Mouse (Mus musculus): ENCODE data around the gene Cox7b2.

Gene Cox7b2

GRCm38 (mm10) chr5:71548079-71548478, at the start of gene Cox7b2:
Gene Cox7b2 (minus strand): TSS chr5:71548205.
- TF ChIP-seq GATA4 (IDR thresholded peaks at IDR 0.05; ENCODE audit: insufficient replicate concordance, low read length) = no peak

GRCm38 (mm10) chr5:71595321-71595720, 47.3 kb upstream of the Cox7b2 start:
- TF ChIP-seq GATA4 (IDR thresholded peaks at IDR 0.05; ENCODE audit: insufficient replicate concordance, low read length) = no peak

GRCm38 (mm10) chr5:71593745-71594255, 45.8 kb upstream of the Cox7b2 start:
- no peak for TF ChIP-seq GATA4 (IDR thresholded peaks at IDR 0.05; ENCODE audit: insufficient replicate concordance, low read length)

GRCm38 (mm10) chr5:71571646-71572237, 23.7 kb upstream of the Cox7b2 start:
- no peak for TF ChIP-seq GATA4 (IDR thresholded peaks at IDR 0.05; ENCODE audit: insufficient replicate concordance, low read length)

- no peak for TF ChIP-seq GATA4 (IDR thresholded peaks at IDR 0.05; ENCODE audit: insufficient replicate concordance, low read length)
Measured at GRCm38 (mm10) chr5:71545554-71545953, 2.5 kb downstream of the Cox7b2 start.

GRCm38 (mm10) chr5:71502058-71502678, 45.8 kb downstream of the Cox7b2 start:
- no peak for TF ChIP-seq GATA4 (IDR thresholded peaks at IDR 0.05; ENCODE audit: insufficient replicate concordance, low read length)

GRCm38 (mm10) chr5:71495621-71496020, 52.4 kb downstream of the Cox7b2 start:
- no peak for TF ChIP-seq GATA4 (IDR thresholded peaks at IDR 0.05; ENCODE audit: insufficient replicate concordance, low read length)

GRCm38 (mm10) chr5:71456957-71457356, 91.0 kb downstream of the Cox7b2 start:
- no peak for TF ChIP-seq GATA4 (IDR thresholded peaks at IDR 0.05; ENCODE audit: insufficient replicate concordance, low read length)

GRCm38 (mm10) chr5:71440174-71440573, 107.8 kb downstream of the Cox7b2 start:
- no peak for TF ChIP-seq GATA4 (IDR thresholded peaks at IDR 0.05; ENCODE audit: insufficient replicate concordance, low read length)

All from liver, adult (tissue).